Mouse (Mus musculus): ENCODE results near the gene Myo1e.

The Myo1e gene

DNA sequence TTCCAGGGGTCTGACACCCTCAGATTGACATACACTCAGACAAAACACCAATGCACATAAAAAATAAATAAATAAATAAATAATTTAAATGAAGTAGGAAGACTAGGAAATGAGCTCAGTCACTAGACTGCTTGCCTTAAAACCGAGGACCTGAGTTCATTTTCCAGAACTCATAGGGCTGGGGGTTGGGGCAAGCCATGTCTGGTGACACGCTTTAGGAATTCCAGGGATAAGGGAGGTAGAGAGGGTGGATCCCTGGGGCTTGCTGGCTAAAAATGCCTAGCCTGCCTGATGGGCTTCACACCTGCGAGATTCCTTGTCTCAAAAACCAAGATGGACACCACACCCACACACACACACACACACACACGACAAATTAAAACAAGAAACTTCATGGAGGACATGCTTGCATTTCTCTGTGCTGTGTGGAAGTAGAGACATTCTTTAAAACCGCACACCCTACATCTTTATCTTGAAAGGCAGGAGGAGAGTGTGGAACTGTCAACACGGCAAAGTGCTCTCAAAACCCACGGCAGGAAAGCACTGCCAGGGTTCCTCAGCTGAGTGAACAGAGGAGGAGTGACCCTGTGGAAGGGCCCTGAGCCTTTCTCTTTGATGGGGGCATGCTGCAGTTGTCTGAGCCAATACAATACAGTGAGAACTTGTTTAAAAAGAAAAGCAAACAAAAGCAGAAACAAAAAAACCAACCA, 13.5 kb downstream of the Myo1e start:
- no peak for DNase-seq (ENCODE audit: low spot score)

DNA sequence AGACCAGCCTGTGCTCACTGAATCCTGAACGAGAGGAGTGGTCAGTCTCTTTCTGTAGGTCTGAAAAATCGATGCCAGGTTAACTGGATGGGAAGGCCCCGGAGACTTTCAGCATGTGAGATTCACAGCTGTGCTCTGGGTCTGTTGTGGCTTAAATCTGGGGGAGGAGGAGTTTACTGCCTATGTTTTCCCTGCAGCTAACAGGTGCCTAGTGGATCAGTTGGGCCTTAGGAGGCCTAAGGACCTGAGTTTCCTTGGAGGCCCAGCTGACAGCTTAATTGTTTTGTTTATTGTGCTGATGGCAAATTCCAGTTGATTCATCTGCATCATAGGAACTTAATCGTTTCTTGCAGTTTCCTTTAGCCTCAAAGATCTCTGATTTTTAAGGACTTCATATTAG, 16.0 kb downstream of the Myo1e start:
- no peak for DNase-seq (ENCODE audit: low spot score)

DNA sequence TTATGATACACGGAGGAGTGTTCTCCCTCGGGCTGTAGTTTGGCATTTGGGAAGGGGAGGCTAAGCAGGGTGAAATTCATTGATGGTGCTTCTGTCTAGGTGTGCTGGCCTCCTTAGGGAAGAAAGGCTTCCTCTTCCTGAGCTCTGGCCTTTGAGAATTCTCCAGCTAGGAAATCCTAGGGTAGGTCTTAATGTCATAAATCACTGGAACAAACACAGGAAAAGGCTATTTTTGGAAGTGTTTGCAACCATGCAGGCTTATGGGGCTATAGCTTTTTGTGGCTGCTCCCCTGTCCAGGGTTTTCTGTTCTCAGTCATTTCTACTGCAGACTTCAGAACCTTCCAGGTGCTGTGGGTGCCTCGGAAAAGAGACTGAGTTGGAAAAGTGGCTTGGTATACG, 16.9 kb downstream of the Myo1e start:
- DNase-seq (ENCODE audit: low spot score): no peak

- DNase-seq (ENCODE audit: low spot score): no peak
Measured at GRCm38 (mm10) chr9:70226359-70226758, 19.2 kb downstream of the Myo1e start.

- no peak for DNase-seq (ENCODE audit: low spot score)
Measured at GRCm38 (mm10) chr9:70229823-70230222, 22.7 kb downstream of the Myo1e start.

DNA sequence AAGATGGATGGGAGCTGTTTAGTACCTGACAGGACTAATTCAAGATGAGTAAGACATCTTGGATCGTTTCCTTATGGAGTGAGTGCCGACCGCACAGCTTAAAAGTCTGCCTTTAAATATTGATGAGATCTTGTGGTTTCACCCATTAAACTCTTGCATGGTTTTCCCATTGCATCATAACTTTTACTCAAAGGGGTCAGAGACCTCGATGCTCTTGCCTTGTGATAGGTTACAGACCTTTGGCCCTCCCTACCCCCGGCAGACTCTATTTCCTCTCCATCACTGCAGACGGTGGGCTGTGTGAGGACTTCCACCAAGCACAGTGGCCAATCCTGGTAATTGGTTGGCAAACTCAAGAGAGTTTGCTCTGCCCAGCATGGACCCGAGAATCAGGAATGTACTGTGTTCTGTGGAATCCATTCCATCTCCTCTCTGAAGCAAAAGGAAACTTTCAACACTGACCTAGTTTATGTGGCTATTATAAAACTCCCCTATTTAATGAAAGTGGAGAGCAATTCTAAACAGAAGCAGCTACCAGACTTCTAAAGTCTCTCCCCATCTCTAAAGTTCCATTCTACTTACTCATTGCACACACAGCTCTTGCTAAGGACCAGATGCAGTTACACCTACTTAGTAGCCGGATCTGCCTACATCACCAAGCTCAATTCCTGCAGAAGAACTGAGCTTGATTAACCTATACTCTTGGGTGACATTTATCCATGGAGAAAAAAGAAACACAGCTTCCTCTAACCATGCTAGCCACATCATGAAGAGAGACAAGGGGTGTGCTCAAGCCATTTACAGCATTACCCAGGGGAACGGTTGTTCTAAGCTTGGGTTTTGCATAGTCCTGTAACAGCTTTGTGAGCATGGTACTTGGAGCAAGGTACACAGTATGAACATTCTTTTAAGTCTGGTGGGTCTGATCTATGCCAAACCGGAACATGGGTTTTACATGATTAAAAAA, 25.2 kb downstream of the Myo1e start:
- DNase-seq (ENCODE audit: low spot score): no peak

DNA sequence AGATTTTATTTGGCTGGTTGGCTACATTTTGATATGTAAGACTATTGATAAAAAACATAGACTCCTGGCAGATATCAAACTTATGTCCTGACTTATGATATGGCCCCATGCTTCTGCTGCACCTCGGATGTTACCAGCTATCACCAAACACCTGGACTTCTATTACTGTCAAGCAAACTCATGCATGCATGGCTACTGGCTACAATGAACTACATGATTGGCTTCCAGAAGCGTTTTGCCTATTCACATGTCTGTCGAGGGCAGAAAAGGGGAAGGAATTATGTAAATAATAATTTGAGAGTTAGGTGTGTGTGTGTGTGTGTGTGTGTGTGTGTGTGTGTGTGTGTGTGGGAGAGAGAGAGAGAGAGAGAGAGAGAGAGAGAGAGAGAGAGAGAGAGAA, 30.0 kb downstream of the Myo1e start:
- DNase-seq (ENCODE audit: low spot score): no peak

- DNase-seq (ENCODE audit: low spot score): no peak
Measured at GRCm38 (mm10) chr9:70237561-70237960, 30.4 kb downstream of the Myo1e start.

- no peak for DNase-seq (ENCODE audit: low spot score)
Measured at GRCm38 (mm10) chr9:70238391-70238790, 31.2 kb downstream of the Myo1e start.

DNA sequence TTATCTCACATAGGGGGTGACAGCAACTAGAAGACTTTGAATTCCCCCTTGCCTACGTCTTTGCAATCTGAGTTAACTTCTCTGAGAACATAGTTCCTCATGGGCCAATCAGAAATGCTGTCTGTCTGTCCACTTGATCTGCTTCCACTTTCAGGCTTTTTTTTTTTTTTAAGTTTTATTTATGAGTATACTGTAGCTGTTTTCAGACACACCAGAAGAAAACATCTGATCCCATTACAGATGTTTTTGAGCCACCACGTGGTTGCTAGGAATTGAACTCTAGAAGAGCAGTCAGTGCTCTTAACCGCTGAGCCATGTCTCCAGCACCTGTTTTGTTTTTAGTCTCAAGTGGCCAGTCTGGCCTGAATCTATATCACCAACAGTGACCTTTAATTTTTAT, 32.1 kb downstream of the Myo1e start:
- DNase-seq (ENCODE audit: low spot score): no peak

GRCm38 (mm10) chr9:70240703-70241410, 33.7 kb downstream of the Myo1e start:
- DNase-seq (ENCODE audit: low spot score): no peak

DNA sequence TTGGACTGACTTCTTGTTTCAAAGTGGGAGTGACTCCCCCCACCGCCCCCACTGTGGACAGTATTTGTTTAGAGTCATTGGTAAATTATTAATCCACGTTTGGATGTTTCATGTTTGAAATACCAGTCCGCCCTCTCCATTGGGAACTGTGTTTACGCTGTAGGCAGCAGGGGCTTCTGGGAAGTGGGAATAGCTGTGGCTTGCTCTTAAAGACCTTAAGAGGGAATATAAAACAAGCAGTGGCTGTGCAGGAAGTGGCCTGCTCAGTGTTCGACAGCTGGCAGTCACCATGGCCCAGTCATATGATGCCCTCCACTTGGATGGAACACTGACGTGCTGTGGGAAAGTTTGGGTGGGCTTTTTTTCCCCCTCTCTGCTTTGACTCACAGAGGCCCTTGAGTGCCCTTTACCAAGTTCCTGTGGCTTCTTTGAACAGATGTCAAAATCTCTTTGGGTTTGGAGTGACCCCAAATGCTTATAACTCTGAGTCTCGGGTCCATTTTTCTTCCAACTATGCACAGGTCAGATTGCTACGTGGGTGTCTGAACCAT, 34.3 kb downstream of the Myo1e start:
- DNase-seq (ENCODE audit: low spot score): no peak

DNA sequence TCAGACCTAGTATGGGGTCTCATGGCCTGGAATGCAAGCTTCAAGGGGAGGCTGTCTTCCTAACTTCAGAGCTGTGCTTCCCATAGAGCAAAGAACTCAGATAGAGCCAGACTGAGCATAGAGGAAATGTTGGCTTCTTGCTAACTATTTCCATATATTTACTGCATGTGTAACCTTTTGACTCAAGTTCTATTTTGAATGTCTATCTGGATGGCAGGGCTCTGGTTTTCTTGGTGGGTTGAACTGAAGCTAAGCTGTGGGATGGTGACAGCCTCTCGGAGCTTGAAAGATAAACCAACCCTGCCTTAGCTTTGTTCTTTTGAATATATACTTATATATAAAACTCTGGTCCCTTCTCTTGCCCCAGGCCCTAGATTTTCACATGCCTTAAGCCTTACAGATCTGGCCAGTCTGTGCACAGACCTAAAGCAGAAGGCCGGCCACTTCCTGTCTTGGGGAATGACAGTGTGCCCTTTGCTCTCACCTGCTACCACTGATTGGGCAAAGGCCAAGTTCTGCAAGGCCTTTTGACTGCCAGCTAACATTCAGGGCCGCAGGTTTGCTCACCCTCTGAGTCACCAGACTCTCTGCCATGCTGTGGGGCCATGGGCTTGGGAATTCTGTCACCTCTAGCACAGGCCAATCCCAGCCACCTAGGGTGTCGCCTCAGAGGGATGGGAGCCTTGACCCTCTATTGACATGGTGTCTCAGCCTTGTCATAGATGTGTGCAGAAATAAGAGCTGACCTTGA, 35.1 kb downstream of the Myo1e start:
- DNase-seq (ENCODE audit: low spot score): no peak

GRCm38 (mm10) chr9:70243241-70243640, 36.1 kb downstream of the Myo1e start:
- peak; percentile 18 for DNase-seq (ENCODE audit: low spot score)

DNA sequence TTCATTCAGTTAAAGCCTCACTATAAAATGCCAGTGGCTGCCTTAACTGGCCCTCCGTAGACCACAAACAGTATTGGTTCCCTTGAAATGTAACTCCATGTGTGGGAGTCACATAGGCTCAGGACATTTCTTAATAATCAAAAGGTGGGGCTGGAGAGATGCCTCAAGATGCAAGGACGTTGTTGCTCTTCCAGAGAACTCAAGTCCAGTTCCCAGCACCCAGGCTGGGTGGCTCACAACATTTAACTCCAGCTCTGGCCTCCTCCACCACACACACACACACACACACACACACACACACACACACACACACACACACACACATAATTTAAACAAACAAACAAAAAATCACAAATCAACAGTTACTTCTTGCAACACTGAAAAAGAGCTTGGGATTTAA, 36.6 kb downstream of the Myo1e start:
- no peak for DNase-seq (ENCODE audit: low spot score)

DNA sequence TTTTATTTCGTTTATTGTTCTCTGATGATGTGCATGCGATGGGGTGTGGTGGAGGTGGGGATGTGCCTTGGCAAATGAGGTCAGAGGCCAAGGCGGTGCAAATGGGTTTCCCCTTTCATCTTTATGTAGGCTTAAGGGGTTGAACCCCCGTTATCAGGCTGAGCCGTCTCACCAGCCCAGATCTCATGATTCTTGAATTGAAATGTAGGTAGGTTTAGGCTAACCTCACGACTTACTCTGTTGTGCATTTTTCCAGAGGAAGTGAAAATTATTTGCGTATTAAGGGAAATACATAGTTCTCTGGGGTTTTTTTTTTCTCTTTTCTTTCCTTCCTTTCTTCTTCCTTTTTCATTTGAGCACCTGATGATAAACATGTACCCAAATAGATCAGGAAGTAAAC, 37.0 kb downstream of the Myo1e start:
- DNase-seq (ENCODE audit: low spot score): no peak

DNA sequence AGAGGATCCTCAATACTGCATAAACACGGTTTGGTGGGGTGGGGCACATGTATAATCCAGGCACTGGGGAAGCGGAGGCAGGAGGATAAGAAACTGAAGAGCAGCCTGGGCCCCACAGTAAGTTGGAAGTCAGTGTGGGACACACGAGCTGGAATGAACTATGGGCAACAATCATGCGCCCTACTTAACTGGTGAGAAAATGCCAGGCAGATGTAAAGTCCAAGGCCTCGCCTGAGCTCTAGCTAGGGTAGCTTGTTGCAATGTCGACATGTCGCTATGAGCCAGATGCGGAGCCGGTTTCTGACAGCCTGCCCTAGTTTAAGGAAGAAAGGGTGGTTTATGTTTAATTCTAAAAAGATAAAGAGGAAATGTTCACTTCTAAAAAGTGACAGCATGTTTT, 37.9 kb downstream of the Myo1e start:
- DNase-seq (ENCODE audit: low spot score): no peak

DNA sequence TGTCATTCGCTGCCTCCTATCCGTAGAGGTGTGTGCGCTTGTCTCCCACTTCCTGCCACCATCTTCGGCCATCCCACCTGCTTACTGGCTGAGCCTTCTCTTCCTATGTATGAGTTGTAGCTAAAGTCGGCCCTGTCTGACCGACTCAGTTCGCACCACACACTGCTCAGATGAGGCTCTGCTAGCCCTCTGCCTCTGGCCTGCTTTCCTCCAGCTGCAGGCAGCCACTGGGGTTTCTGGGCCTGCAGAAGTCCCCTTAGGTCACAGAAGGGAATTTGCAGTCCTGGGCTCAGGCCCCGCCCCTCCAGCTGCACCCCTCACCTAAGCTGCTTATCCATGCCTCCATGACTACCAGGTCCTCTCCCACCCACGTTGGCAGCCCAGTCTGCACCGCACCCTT, 39.3 kb downstream of the Myo1e start:
- DNase-seq (ENCODE audit: low spot score): no peak

DNA sequence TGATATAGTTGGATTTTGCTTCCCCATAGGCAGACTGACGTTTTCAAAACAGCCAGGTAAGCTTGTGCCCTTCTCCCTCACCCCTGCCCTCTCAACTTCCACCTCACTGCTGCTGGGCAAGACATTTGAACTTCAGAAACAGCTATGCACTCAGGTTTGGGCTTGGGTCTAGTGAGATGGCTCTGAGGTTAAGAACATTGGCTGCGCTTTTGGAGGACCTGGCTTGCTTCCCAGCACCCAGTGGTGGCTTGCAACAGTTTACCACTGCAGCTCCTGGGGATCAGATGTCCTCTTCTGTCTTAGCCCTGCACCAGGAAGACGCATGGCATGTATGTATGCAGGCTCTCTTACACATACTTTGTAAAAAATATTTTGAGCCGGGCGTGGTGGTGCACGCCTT, 40.9 kb downstream of the Myo1e start:
- DNase-seq (ENCODE audit: low spot score): no peak

DNA sequence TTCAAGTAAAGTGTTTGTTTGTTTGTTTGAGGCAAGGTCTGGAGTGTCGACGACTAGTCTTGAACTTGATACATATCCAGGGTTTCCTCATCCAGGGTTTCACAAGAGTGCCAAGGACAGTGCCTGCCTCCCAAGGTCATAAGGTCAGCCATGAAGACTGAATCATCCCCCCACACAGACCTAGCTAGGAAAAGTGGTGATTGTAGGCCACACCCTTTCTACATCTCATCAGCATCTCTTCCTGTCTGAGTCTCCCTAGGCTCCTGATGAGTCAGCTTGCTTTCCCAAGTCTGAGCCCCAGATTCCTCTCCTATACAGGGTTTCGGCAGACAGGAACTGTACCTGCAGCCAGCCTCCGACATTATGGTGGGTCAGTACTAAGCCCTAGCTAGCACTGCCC, 41.7 kb downstream of the Myo1e start:
- DNase-seq (ENCODE audit: low spot score): no peak

- no peak for DNase-seq (ENCODE audit: low spot score)
Measured at GRCm38 (mm10) chr9:70249881-70250681, 42.9 kb downstream of the Myo1e start.

Data from ovary, adult 18-20 months (tissue).